Mouse (Mus musculus) erythroblast, embryonic 14.5 days (primary cell): ENCODE measurements around the gene Ccr4.

Experiments used
- GATA1 ChIP-seq: IDR thresholded peaks from 2 replicates; pipeline ENCODE4 v1.6.1; 2012; ENCODE audit warnings: low read length, inconsistent platforms, mixed read lengths
- TAL1 ChIP-seq: IDR thresholded peaks from 3 replicates; pipeline ENCODE4 v1.6.1; 2012; ENCODE audit warnings: low read length, inconsistent platforms, mixed read lengths

- TF ChIP-seq GATA1 (no peak), TAL1 (no peak)
Measured at GRCm38 (mm10) chr9:114507421-114507820, 2.7 kb upstream of the Ccr4 start.
